Mouse (Mus musculus) ES-E14 (cell line): Measurements from ENCODE around the gene Serpinb3b. TPM values are rescaled to one million over a fixed set of nuclear protein-coding genes. Genes with fewer than 3 reads are reported as not detected.
"Not testable (repeated sequence)": the region's sequence is repeated elsewhere in the genome, so short reads cannot be mapped to it uniquely, and the experiment has no call there.

Source experiments
- DNase-seq: peaks from one replicate; pipeline ENCODE4 v3.0.0-alpha.2; 2013; ENCODE audit warnings: low read depth, low spot score
- H3K27ac ChIP-seq: 2 replicates; pipeline ENCODE4 v1.5.1; 2012; ENCODE audit warnings: low read depth, mild to moderate bottlenecking, low read length, moderate library complexity, mixed read lengths; ENCODE audit not compliant: poor library complexity, insufficient read depth, severe bottlenecking
- H3K36me3 ChIP-seq: 2 replicates; pipeline ENCODE4 v1.6.1; 2012; ENCODE audit warnings: mild to moderate bottlenecking, low read length, moderate library complexity, mixed read lengths; ENCODE audit not compliant: control insufficient read depth, poor library complexity, insufficient read depth, severe bottlenecking
- H3K4me1 ChIP-seq, 2 experiments: fragments of 150-350 bp in 1 of 2; sonication (generic) in 1 of 2; 2 replicates each; pipeline ENCODE4 v1.6.1; 2012; ENCODE audit warnings: low read length in 2 of 2, mild to moderate bottlenecking in 1 of 2, mixed read lengths in 1 of 2; ENCODE audit not compliant: control insufficient read depth in 2 of 2, insufficient read depth in 2 of 2, poor library complexity in 1 of 2
- H3K4me3 ChIP-seq, 2 experiments: fragments of 150-350 bp in 1 of 2; sonication (generic) in 1 of 2; 2 replicates each; pipeline ENCODE4 v1.5.1; 2012; ENCODE audit warnings: low read length in 2 of 2, low read depth in 1 of 2, mild to moderate bottlenecking in 1 of 2, mixed read lengths in 1 of 2; ENCODE audit not compliant: insufficient read depth in 1 of 2, poor library complexity in 1 of 2, severe bottlenecking in 1 of 2
- H3K9ac ChIP-seq: 2 replicates; pipeline ENCODE4 v1.6.1; 2012; ENCODE audit warnings: low read depth, mild to moderate bottlenecking, low read length, mixed read lengths; ENCODE audit not compliant: poor library complexity, insufficient read depth, severe bottlenecking
- H3K9me3 ChIP-seq: fragments of 150-350 bp; sonication (generic); 2 replicates; pipeline ENCODE4 v1.6.1; 2012; ENCODE audit warnings: low read depth, mild to moderate bottlenecking, low read length; ENCODE audit not compliant: control insufficient read depth, insufficient read depth
- in situ Hi-C, 2 experiments: fragments of 600-800 bp; cut with MboI; formaldehyde crosslinking; loops; one replicate each; pipeline ENCODE4 v1.15.1; 2025; ENCODE audit warnings: low sequenced_read_pairs in 2 of 2, inconsistent platforms in 1 of 2; ENCODE audit not compliant: unreplicated experiment in 2 of 2
- total RNA-seq: library from RNA; depleted of rRNA; stranded (reverse); fragments of 300-350 nt; gene quantifications from 2 replicates; pipeline ENCODE4 v1.2.3, GENCODE M21; 2012; rRNA removed

Serpinb3b gene
- not detected in 2 replicates for total RNA-seq

- in situ Hi-C loops, H3K4me3 ChIP-seq, H3K9ac ChIP-seq, H3K27ac ChIP-seq, DNase-seq, H3K36me3 ChIP-seq, H3K4me1 ChIP-seq, H3K9me3 ChIP-seq: not testable (repeated sequence)
Measured at GRCm38 (mm10) chr1:107278261-107278660, at the start of gene Serpinb3b, which contains the start of gene Serpinb3c. Serpinb3b (minus strand) TSS chr1:107278361. Serpinb3c (minus strand) TSS chr1:107278371.

DNA sequence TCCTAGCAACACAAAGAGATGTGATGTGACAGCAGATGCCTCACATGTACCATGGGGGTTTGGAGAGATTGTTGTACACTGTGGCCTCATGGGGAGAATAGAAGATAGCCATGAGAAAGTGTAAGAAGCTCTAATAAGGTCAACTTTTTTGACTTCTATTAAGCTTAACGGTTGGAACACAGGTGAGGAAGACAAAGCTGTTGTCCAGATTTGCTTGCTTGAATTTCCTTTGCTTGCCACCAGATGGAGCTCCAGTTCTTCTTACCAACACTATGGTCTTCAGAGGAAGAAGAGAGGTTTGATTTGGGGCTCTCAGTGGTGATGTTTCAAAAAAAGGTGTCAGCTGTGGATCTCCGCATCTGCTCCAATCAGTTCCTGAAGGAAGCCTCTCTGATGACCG, 35.0 kb downstream of the Serpinb3b start:
- H3K36me3 ChIP-seq, H3K4me1 ChIP-seq, H3K27ac ChIP-seq, H3K9me3 ChIP-seq, DNase-seq, H3K9ac ChIP-seq, H3K4me3 ChIP-seq: not testable (repeated sequence)
- in situ Hi-C loops, result loop anchor here in 1 of 2 experiments (25.0 kb wide), 1 partner anchor 244 kb away; no protein-coding TSS in a partner anchor

- H3K9me3 ChIP-seq, H3K9ac ChIP-seq, DNase-seq, in situ Hi-C loops, H3K4me3 ChIP-seq, H3K36me3 ChIP-seq, H3K4me1 ChIP-seq, H3K27ac ChIP-seq: not testable (repeated sequence)
Measured at GRCm38 (mm10) chr1:107217276-107217675, 60.9 kb downstream of the Serpinb3b start.

GRCm38 (mm10) chr1:107127453-107127852, 150.7 kb downstream of the Serpinb3b start:
- H3K4me1 ChIP-seq, in situ Hi-C loops, H3K4me3 ChIP-seq, DNase-seq, H3K9ac ChIP-seq, H3K9me3 ChIP-seq, H3K36me3 ChIP-seq, H3K27ac ChIP-seq: not testable (repeated sequence)

Other genes starting within 250 kb of the Serpinb3b start
- not detected in 2 replicates for gene Serpinb3a, start 226.1 kb downstream of the Serpinb3b start, total RNA-seq
- not detected in 2 replicates for gene Serpinb3d, start 194.9 kb downstream of the Serpinb3b start, total RNA-seq
- gene Serpinb3c, start within 50 bp of the Serpinb3b start, total RNA-seq, result not detected in 2 replicates
- gene Serpinb11, start 82.8 kb upstream of the Serpinb3b start, total RNA-seq, result not detected in 2 replicates
- not detected in 2 replicates for gene Serpinb7, start 121.3 kb upstream of the Serpinb3b start, total RNA-seq
- 0.85 TPM in 1 of 2 replicates, not detected in the other for gene Serpinb2, start 233.1 kb upstream of the Serpinb3b start, total RNA-seq